Mouse (Mus musculus): ENCODE data around the gene Gm6793. TPM values are rescaled to one million over a fixed set of nuclear protein-coding genes. Genes with fewer than 3 reads are reported as not detected.
A peak's percentile ranks its signal among the peaks of the same experiment; 100 is the strongest.

Gene Gm6793
- not detected in 2 replicates for total RNA-seq (2012; rRNA removed)

- in situ Hi-C loops (cut with MboI; ENCODE audit: low sequenced_read_pairs in 2 of 2, unreplicated experiment in 2 of 2) = no loop called here
- H3K36me3 ChIP-seq (ENCODE audit: control insufficient read depth, insufficient read depth, low read length, poor library complexity, severe bottlenecking) = peaks cover 8% of the 10 kb centered on the region
- no peak for DNase-seq (ENCODE audit: low read depth, low spot score)
- peaks cover 0 to 1% of the 10 kb centered on the region in 2 experiments; a peak in 2 of 4 replicates for H3K4me1 ChIP-seq (ENCODE audit: control insufficient read depth in 2 of 2, insufficient read depth in 2 of 2, low read length in 2 of 2, poor library complexity in 1 of 2)
- no peak within 1 kb of the TSS for H3K27ac ChIP-seq (ENCODE audit: insufficient read depth, low read depth, low read length, poor library complexity, severe bottlenecking)
- TF ChIP-seq ZC3H11A (IDR thresholded peaks at IDR 0.05; ENCODE audit: borderline replicate concordance, low read depth, low read length) (no peak), HCFC1 (IDR thresholded peaks at IDR 0.05; ENCODE audit: borderline replicate concordance, insufficient read depth, low read length) (no peak), ZNF384 (IDR thresholded peaks at IDR 0.05; ENCODE audit: low read depth, low read length) (no peak), MAFK (IDR thresholded peaks at IDR 0.05; ENCODE audit: insufficient read depth, low read depth, low read length) (no peak), CHD2 (IDR thresholded peaks at IDR 0.05; ENCODE audit: low read depth, low read length) (no peak)
- no peak within 1 kb of the TSS for H3K4me3 ChIP-seq (ENCODE audit: insufficient read depth in 1 of 2, low read depth in 1 of 2, low read length in 2 of 2, poor library complexity in 1 of 2, severe bottlenecking in 1 of 2)
- H3K9ac ChIP-seq (ENCODE audit: insufficient read depth, low read depth, low read length, poor library complexity, severe bottlenecking) = no peak within 1 kb of the TSS
- H3K9me3 ChIP-seq (ENCODE audit: control insufficient read depth, insufficient read depth, low read depth, low read length) = no peaks in the 10 kb centered on the region
These were observed at the start of gene Gm6793 for GRCm38 (mm10) chr8:112014936-112015335. TSS of gene Gm6793 (minus strand) at chr8:112015036.

DNA sequence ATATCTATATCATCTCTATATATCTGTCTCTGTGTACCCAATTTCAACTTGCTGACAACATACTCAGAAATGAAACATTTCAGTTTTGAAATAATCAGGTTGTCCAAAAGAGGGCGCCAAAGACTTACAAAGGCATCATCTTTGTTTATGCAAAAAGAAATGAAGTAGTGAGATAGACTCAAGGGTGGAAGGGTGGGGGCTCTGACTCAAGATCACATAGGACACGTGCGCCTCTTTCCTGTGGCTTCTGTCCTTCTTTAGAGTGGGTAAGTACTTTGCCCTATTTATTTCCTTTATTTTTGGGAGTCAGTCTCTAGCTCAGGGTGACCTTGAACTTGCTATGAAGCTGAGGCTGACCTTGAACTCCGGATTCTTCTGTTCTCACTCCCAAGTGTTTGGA, 46.5 kb upstream of the Gm6793 start:
- Histone ChIP-seq H3K9ac (ENCODE audit: insufficient read depth, low read depth, low read length, poor library complexity, severe bottlenecking) (no peak overlapping the region), H3K9me3 (ENCODE audit: control insufficient read depth, insufficient read depth, low read depth, low read length) (no peaks in the 10 kb centered on the region), H3K4me1 (ENCODE audit: control insufficient read depth in 2 of 2, insufficient read depth in 2 of 2, low read length in 2 of 2, poor library complexity in 1 of 2) (peaks cover 0 to 2% of the 10 kb centered on the region in 2 experiments; a peak in 1 of 4 replicates), H3K27ac (ENCODE audit: insufficient read depth, low read depth, low read length, poor library complexity, severe bottlenecking) (no peak overlapping the region), H3K4me3 (ENCODE audit: insufficient read depth in 1 of 2, low read depth in 1 of 2, low read length in 2 of 2, poor library complexity in 1 of 2, severe bottlenecking in 1 of 2) (no peak overlapping the region), H3K36me3 (ENCODE audit: control insufficient read depth, insufficient read depth, low read length, poor library complexity, severe bottlenecking) (no peaks in the 10 kb centered on the region)
- DNase-seq (ENCODE audit: low read depth, low spot score) = peak; percentile 52
- TF ChIP-seq ZC3H11A (IDR thresholded peaks at IDR 0.05; ENCODE audit: borderline replicate concordance, low read depth, low read length) = peak; percentile 90
- no peak for TF ChIP-seq ZNF384 (IDR thresholded peaks at IDR 0.05; ENCODE audit: low read depth, low read length)
- in situ Hi-C loops (cut with MboI; ENCODE audit: low sequenced_read_pairs in 2 of 2, unreplicated experiment in 2 of 2) = loop anchor here in 1 of 2 experiments (25.0 kb wide), 1 partner anchor 251 kb away; no protein-coding TSS in a partner anchor

DNA sequence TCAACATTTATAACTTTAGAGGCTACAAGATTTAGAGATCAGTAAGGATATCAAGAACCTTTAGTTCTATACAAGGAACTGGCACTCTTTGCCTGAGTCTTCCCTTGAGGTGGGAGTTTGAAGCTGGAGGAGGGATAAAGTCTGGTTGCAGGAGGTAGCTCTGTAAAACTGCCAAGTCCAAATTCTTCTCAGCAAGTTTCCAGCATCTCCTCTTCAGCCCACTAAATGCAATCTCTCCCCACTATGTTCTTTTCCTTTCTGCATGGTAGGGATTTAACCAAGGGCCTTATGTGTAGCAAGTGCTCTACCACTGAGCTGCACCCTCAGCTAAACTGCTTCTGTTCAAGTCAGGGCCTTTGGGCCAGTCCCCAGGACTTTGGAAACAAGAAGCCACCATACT, 39.6 kb upstream of the Gm6793 start:
- H3K4me1 ChIP-seq (ENCODE audit: control insufficient read depth in 2 of 2, insufficient read depth in 2 of 2, low read length in 2 of 2, poor library complexity in 1 of 2) = no peaks in the 10 kb centered on the region
- no peak for TF ChIP-seq ZC3H11A (IDR thresholded peaks at IDR 0.05; ENCODE audit: borderline replicate concordance, low read depth, low read length)
- TF ChIP-seq HCFC1 (IDR thresholded peaks at IDR 0.05; ENCODE audit: borderline replicate concordance, insufficient read depth, low read length) = no peak
- TF ChIP-seq MAFK (IDR thresholded peaks at IDR 0.05; ENCODE audit: insufficient read depth, low read depth, low read length) = no peak
- no peak for TF ChIP-seq CHD2 (IDR thresholded peaks at IDR 0.05; ENCODE audit: low read depth, low read length)
- no peak for TF ChIP-seq ZNF384 (IDR thresholded peaks at IDR 0.05; ENCODE audit: low read depth, low read length)
- no peak overlapping the region for H3K9ac ChIP-seq (ENCODE audit: insufficient read depth, low read depth, low read length, poor library complexity, severe bottlenecking)
- no peak overlapping the region for H3K4me3 ChIP-seq (ENCODE audit: insufficient read depth in 1 of 2, low read depth in 1 of 2, low read length in 2 of 2, poor library complexity in 1 of 2, severe bottlenecking in 1 of 2)
- no peak overlapping the region for H3K27ac ChIP-seq (ENCODE audit: insufficient read depth, low read depth, low read length, poor library complexity, severe bottlenecking)
- in situ Hi-C loops (cut with MboI; ENCODE audit: low sequenced_read_pairs in 2 of 2, unreplicated experiment in 2 of 2) = loop anchor here in 1 of 2 experiments (25.0 kb wide), 1 partner anchor 258 kb away; no protein-coding TSS in a partner anchor
- no peaks in the 10 kb centered on the region for H3K36me3 ChIP-seq (ENCODE audit: control insufficient read depth, insufficient read depth, low read length, poor library complexity, severe bottlenecking)
- no peaks in the 10 kb centered on the region for H3K9me3 ChIP-seq (ENCODE audit: control insufficient read depth, insufficient read depth, low read depth, low read length)
- DNase-seq (ENCODE audit: low read depth, low spot score) = no peak

DNA sequence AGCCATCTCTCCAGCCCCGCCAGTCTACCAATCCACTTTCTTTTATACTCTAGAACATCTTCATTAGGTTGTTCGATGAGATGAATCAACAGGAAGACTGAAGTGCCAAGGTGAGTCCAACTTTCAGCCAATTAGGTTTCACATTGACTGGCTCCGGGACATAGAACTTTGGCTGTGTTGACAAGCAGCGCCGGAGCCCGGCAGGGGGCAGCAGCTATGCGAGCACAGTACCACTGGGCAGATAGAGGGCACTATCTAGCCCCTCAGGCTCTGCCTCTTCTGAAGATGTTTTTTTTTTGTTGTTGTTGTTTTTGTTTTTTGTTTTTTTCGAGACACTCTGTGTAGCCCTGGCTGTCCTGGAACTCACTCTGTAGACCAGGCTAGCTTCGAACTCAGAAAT, 36.7 kb upstream of the Gm6793 start:
- DNase-seq (ENCODE audit: low read depth, low spot score) = no peak
- no peak for TF ChIP-seq MAFK (IDR thresholded peaks at IDR 0.05; ENCODE audit: insufficient read depth, low read depth, low read length)
- no peak for TF ChIP-seq ZC3H11A (IDR thresholded peaks at IDR 0.05; ENCODE audit: borderline replicate concordance, low read depth, low read length)
- TF ChIP-seq ZNF384 (IDR thresholded peaks at IDR 0.05; ENCODE audit: low read depth, low read length) = no peak
- no peak for TF ChIP-seq CHD2 (IDR thresholded peaks at IDR 0.05; ENCODE audit: low read depth, low read length)
- TF ChIP-seq HCFC1 (IDR thresholded peaks at IDR 0.05; ENCODE audit: borderline replicate concordance, insufficient read depth, low read length) = 0 out of 2 replicates have a peak, but pooled peaks have one; percentile 29
- no peaks in the 10 kb centered on the region for H3K36me3 ChIP-seq (ENCODE audit: control insufficient read depth, insufficient read depth, low read length, poor library complexity, severe bottlenecking)
- no peak overlapping the region for H3K27ac ChIP-seq (ENCODE audit: insufficient read depth, low read depth, low read length, poor library complexity, severe bottlenecking)
- in situ Hi-C loops (cut with MboI; ENCODE audit: low sequenced_read_pairs in 2 of 2, unreplicated experiment in 2 of 2) = loop anchor here in 1 of 2 experiments (25.0 kb wide), 1 partner anchor 261 kb away; no protein-coding TSS in a partner anchor
- no peaks in the 10 kb centered on the region for H3K4me1 ChIP-seq (ENCODE audit: control insufficient read depth in 2 of 2, insufficient read depth in 2 of 2, low read length in 2 of 2, poor library complexity in 1 of 2)
- no peak overlapping the region for H3K9ac ChIP-seq (ENCODE audit: insufficient read depth, low read depth, low read length, poor library complexity, severe bottlenecking)
- no peak overlapping the region for H3K4me3 ChIP-seq (ENCODE audit: insufficient read depth in 1 of 2, low read depth in 1 of 2, low read length in 2 of 2, poor library complexity in 1 of 2, severe bottlenecking in 1 of 2)
- H3K9me3 ChIP-seq (ENCODE audit: control insufficient read depth, insufficient read depth, low read depth, low read length) = no peaks in the 10 kb centered on the region

GRCm38 (mm10) chr8:112049984-112050383, 35.1 kb upstream of the Gm6793 start:
- in situ Hi-C loops (cut with MboI; ENCODE audit: low sequenced_read_pairs in 2 of 2, unreplicated experiment in 2 of 2) = loop anchor here in 1 of 2 experiments (25.0 kb wide), 1 partner anchor 262 kb away; no protein-coding TSS in a partner anchor
- Histone ChIP-seq H3K36me3 (ENCODE audit: control insufficient read depth, insufficient read depth, low read length, poor library complexity, severe bottlenecking) (no peaks in the 10 kb centered on the region), H3K27ac (ENCODE audit: insufficient read depth, low read depth, low read length, poor library complexity, severe bottlenecking) (no peak overlapping the region), H3K4me1 (ENCODE audit: control insufficient read depth in 2 of 2, insufficient read depth in 2 of 2, low read length in 2 of 2, poor library complexity in 1 of 2) (no peaks in the 10 kb centered on the region), H3K4me3 (ENCODE audit: insufficient read depth in 1 of 2, low read depth in 1 of 2, low read length in 2 of 2, poor library complexity in 1 of 2, severe bottlenecking in 1 of 2) (no peak overlapping the region), H3K9ac (ENCODE audit: insufficient read depth, low read depth, low read length, poor library complexity, severe bottlenecking) (no peak overlapping the region), H3K9me3 (ENCODE audit: control insufficient read depth, insufficient read depth, low read depth, low read length) (no peaks in the 10 kb centered on the region)
- no peak for DNase-seq (ENCODE audit: low read depth, low spot score)
- TF ChIP-seq CHD2 (IDR thresholded peaks at IDR 0.05; ENCODE audit: low read depth, low read length) = no peak
- TF ChIP-seq HCFC1 (IDR thresholded peaks at IDR 0.05; ENCODE audit: borderline replicate concordance, insufficient read depth, low read length) = no peak
- TF ChIP-seq MAFK (IDR thresholded peaks at IDR 0.05; ENCODE audit: insufficient read depth, low read depth, low read length) = no peak

Data from ES-E14 (cell line).